Mouse (Mus musculus) cortical plate, adult 2 months (tissue): ENCODE measurements at regions not wholly inside any gene's neighbourhood (a gene's known extent, or its start where the extent isn't known, plus 50 kb on each side); places are given as distances from the start of the nearest gene placed in this dataset.

Source experiments
- CTCF ChIP-seq: fragments of 200-500 bp; IDR thresholded peaks from 2 replicates; pipeline ENCODE4 v1.5.1; 2011; ENCODE audit warnings: mild to moderate bottlenecking, control low read depth, low read length; ENCODE audit not compliant: insufficient read depth; ENCODE audit errors: extremely low read depth
- POLR2A ChIP-seq: fragments of 200-500 bp; IDR thresholded peaks from 2 replicates; pipeline ENCODE4 v1.6.1; 2011; ENCODE audit warnings: mild to moderate bottlenecking, low read length, control low read depth; ENCODE audit not compliant: insufficient read depth; ENCODE audit errors: extremely low read depth

- no peak for TF ChIP-seq CTCF
- no peak for TF ChIP-seq POLR2A
These were observed 198.0 kb upstream of the Pum3 start for GRCm38 (mm10) chr19:27627626-27628025.
